ENCODE assay signal across 8 mouse cellular contexts in genomic region chr12:15717989-15718388, GRCm38 (mm10).
DNase-seq lines count a peak whose midpoint lies in the region; ATAC-seq and TF ChIP-seq lines count a peak whose summit lies in the region.
"Had no signal": no experiment of that assay in that cellular context is flagged by ENCODE, and none has a peak within 500 bp of the region (broad histone marks: within the 10 kb centered on the region; RNA-seq: fewer than 3 reads in every experiment).

No protein-coding gene starts in this region.

- DNase-seq in liver, postnatal 0 days, result no peak
- peak; percentile 78 to 82 for DNase-seq in kidney, postnatal 25 days
- DNase-seq in frontal cortex, postnatal 36 days (ENCODE audit: low spot score in 2 of 2), result no peak
- no peak for DNase-seq in natural killer cell, adult 2 months (ENCODE audit: low spot score in 2 of 2)
- DNase-seq in right cerebral cortex, adult 18-20 months, result no peak
- DNase-seq: midbrain, embryonic 14.5 days had no signal

- H3K9me3 ChIP-seq in liver, postnatal 0 days (ENCODE audit: low read length), result no peaks in the 10 kb centered on the region
- no peaks in the 10 kb centered on the region for H3K9me3 ChIP-seq in liver, embryonic 12.5 days (replicated peaks)
- H3K9me3 ChIP-seq in heart, embryonic 16.5 days (replicated peaks; ENCODE audit: control insufficient read depth, low read length), result no peaks in the 10 kb centered on the region

- no peak overlapping the region for H3K27ac ChIP-seq in liver, postnatal 0 days (ENCODE audit: low read depth)
- H3K27ac ChIP-seq in liver, embryonic 12.5 days, result no peak overlapping the region
- H3K27ac ChIP-seq in heart, embryonic 16.5 days (ENCODE audit: low read length), result peak overlapping the region; percentile 86

- H3K4me1 ChIP-seq in liver, postnatal 0 days (ENCODE audit: insufficient read depth), result no peaks in the 10 kb centered on the region
- H3K4me1 ChIP-seq in liver, embryonic 12.5 days, result no peaks in the 10 kb centered on the region
- peaks cover 8% of the 10 kb centered on the region for H3K4me1 ChIP-seq in heart, embryonic 16.5 days (ENCODE audit: control insufficient read depth, insufficient read depth, low read length)

- H3K9ac ChIP-seq in liver, postnatal 0 days (replicated peaks), result no peak overlapping the region
- H3K9ac ChIP-seq in liver, embryonic 12.5 days, result no peak overlapping the region
- H3K9ac ChIP-seq in heart, embryonic 16.5 days (ENCODE audit: low read length), result no peak overlapping the region

- no peak overlapping the region for H3K4me2 ChIP-seq in liver, postnatal 0 days (ENCODE audit: low read depth, low read length)
- no peak overlapping the region for H3K4me2 ChIP-seq in liver, embryonic 12.5 days
- H3K4me2 ChIP-seq in heart, embryonic 16.5 days (ENCODE audit: low read depth, low read length), result no peak overlapping the region

- no peaks in the 10 kb centered on the region for H3K27me3 ChIP-seq in liver, postnatal 0 days (ENCODE audit: insufficient read depth, low read length)
- H3K27me3 ChIP-seq in liver, embryonic 12.5 days (replicated peaks), result no peaks in the 10 kb centered on the region
- no peaks in the 10 kb centered on the region for H3K27me3 ChIP-seq in heart, embryonic 16.5 days (ENCODE audit: control insufficient read depth, insufficient read depth, low read length)

- TF ChIP-seq CTCF in liver, postnatal 0 days (IDR thresholded peaks at IDR 0.05; ENCODE audit: low read depth), result no peak

- no peak for ATAC-seq in liver, postnatal 0 days
- ATAC-seq in liver, embryonic 12.5 days, result no peak
- peak; percentile 84 for ATAC-seq in heart, embryonic 16.5 days (replicated peaks; ENCODE audit: extremely low read depth, insufficient read depth, low FRiP score)

- H3K36me3 ChIP-seq in liver, postnatal 0 days (replicated peaks; ENCODE audit: insufficient read depth, low read length), result no peaks in the 10 kb centered on the region
- H3K36me3 ChIP-seq in liver, embryonic 12.5 days, result no peaks in the 10 kb centered on the region
- H3K36me3 ChIP-seq in heart, embryonic 16.5 days (ENCODE audit: control insufficient read depth, insufficient read depth), result no peaks in the 10 kb centered on the region

- WGBS in liver, postnatal 0 days (ENCODE audit: insufficient replicate concordance), result 56% methylated on average over 6 of the region's 6 CpGs
- WGBS in liver, embryonic 12.5 days (ENCODE audit: insufficient replicate concordance), result 55% methylated on average over 6 of the region's 6 CpGs
- 52% methylated on average over 6 of the region's 6 CpGs for WGBS in heart, embryonic 16.5 days

- TF ChIP-seq EP300 in liver, postnatal 0 days (IDR thresholded peaks at IDR 0.05; ENCODE audit: low read depth), result peak; percentile 49; the same call in 1 of the 2 replicates

- no peak overlapping the region for H3K4me3 ChIP-seq in liver, postnatal 0 days (ENCODE audit: low read depth, low read length)
- no peak overlapping the region for H3K4me3 ChIP-seq in liver, embryonic 12.5 days
- no peak overlapping the region for H3K4me3 ChIP-seq in heart, embryonic 16.5 days (ENCODE audit: low read length)

Comparison
In these comparisons a context has a peak if more than half of its experiments do, and no peak if none do; other contexts are left out.
1. DNase-seq: peak in kidney, postnatal 25 days (2 of 2); none in liver, postnatal 0 days (single experiment), frontal cortex, postnatal 36 days (0 of 2), natural killer cell, adult 2 months (0 of 2) and right cerebral cortex, adult 18-20 months (single experiment).